In the genomic region with DNA sequence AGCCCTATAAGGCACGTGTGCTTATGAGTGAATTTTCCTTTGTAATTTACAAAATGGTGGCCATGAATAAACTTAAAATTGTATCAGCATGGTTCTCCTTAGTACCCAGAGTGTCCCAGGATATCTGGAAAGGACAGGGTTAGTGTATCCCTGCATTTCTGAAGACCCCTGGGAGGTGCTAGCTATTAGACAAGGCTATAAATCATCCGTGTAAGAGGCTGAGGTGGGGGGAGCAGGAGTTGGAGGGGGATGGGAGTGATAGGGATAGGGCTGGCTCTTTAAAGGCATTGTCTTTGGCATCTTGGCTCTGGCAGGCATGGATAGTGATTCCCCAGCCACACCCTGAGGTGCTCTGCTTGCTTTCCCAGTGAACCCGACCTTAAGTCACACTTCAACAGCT, we compare ENCODE assay signal across 29 mouse cellular contexts. TPM values are rescaled to one million over a fixed set of nuclear protein-coding genes. Genes with fewer than 3 reads are reported as not detected.
DNase-seq lines count a peak whose midpoint lies in the region; ATAC-seq lines count a peak whose summit lies in the region.
"Had no signal": no experiment of that assay in that cellular context is flagged by ENCODE, and none has a peak within 500 bp of the region (broad histone marks: within the 10 kb centered on the region; RNA-seq: fewer than 3 reads in every experiment).

No protein-coding gene starts in this region.

- H3K4me2 ChIP-seq in kidney, embryonic 16.5 days (replicated peaks; ENCODE audit: low read depth, low read length): no peak overlapping the region
- H3K4me2 ChIP-seq in hindbrain, embryonic 15.5 days: no peak overlapping the region
- no peak overlapping the region for H3K4me2 ChIP-seq in neural tube, embryonic 13.5 days
- H3K4me2 ChIP-seq: embryonic facial prominence, embryonic 15.5 days; heart, embryonic 13.5 days; limb, embryonic 15.5 days; midbrain, embryonic 12.5 days had no signal

- H3K9me3 ChIP-seq in kidney, embryonic 16.5 days (ENCODE audit: low read length): no peaks in the 10 kb centered on the region
- H3K9me3 ChIP-seq in hindbrain, embryonic 15.5 days: no peaks in the 10 kb centered on the region
- no peaks in the 10 kb centered on the region for H3K9me3 ChIP-seq in neural tube, embryonic 13.5 days
- H3K9me3 ChIP-seq: embryonic facial prominence, embryonic 15.5 days; heart, embryonic 13.5 days; limb, embryonic 15.5 days; midbrain, embryonic 12.5 days had no signal

- 0 out of 2 replicates have a peak, but pooled peaks have one; percentile 29 for ATAC-seq in kidney, embryonic 16.5 days (ENCODE audit: low FRiP score, low TSS enrichment)
- ATAC-seq in hindbrain, embryonic 15.5 days (ENCODE audit: low FRiP score, low read depth): peak; percentile 17; the same call in 1 of the 2 replicates
- ATAC-seq in neural tube, embryonic 13.5 days (ENCODE audit: low read depth): peak; percentile 32
- no peak for ATAC-seq in megakaryocyte, adult 5-6 weeks (ENCODE audit: poor library complexity, severe bottlenecking)
- ATAC-seq: activated CD4-positive, CD25-positive, alpha-beta regulatory T cell, adult 4 months; forebrain, embryonic 14.5 days had no signal

- no peaks in the 10 kb centered on the region for H3K27me3 ChIP-seq in kidney, embryonic 16.5 days (ENCODE audit: insufficient read depth, low read length)
- no peaks in the 10 kb centered on the region for H3K27me3 ChIP-seq in hindbrain, embryonic 15.5 days
- H3K27me3 ChIP-seq in neural tube, embryonic 13.5 days: no peaks in the 10 kb centered on the region
- H3K27me3 ChIP-seq: embryonic facial prominence, embryonic 15.5 days; heart, embryonic 13.5 days; limb, embryonic 15.5 days; midbrain, embryonic 12.5 days had no signal

- peaks cover 7% of the 10 kb centered on the region for H3K36me3 ChIP-seq in kidney, embryonic 16.5 days (ENCODE audit: insufficient read depth, low read length)
- H3K36me3 ChIP-seq in hindbrain, embryonic 15.5 days: no peaks in the 10 kb centered on the region; the same call in 1 of the 2 replicates
- H3K36me3 ChIP-seq in neural tube, embryonic 13.5 days: 0 out of 2 replicates have a peak, but pooled peaks cover 12% of the 10 kb centered on the region

- 37% methylated on average over 3 of the region's 3 CpGs for WGBS in kidney, embryonic 16.5 days
- 31% methylated on average over 3 of the region's 3 CpGs for WGBS in hindbrain, embryonic 15.5 days
- WGBS in neural tube, embryonic 13.5 days: 33% methylated on average over 3 of the region's 3 CpGs

- peak; percentile 41 for DNase-seq in embryo, embryonic 11 days
- DNase-seq in embryo, embryonic 10.5 days (ENCODE audit: low spot score): no peak
- no peak for DNase-seq in kidney, adult 8-10 months
- no peak for DNase-seq in right cerebral cortex, postnatal 25 days
- DNase-seq: adrenal gland, adult 8-10 months; cerebellum, adult 11-12 months; cerebellum, postnatal 14 days; gastrocnemius, postnatal 10 days; heart, postnatal 14 days; kidney, adult 2 months; kidney, postnatal 4 days; lung, postnatal 4 days; right cerebral cortex, postnatal 14 days; spleen, adult 18-20 months; thymus, postnatal 14 days had no signal

- no peak overlapping the region for H3K4me3 ChIP-seq in kidney, embryonic 16.5 days (ENCODE audit: low read length)
- H3K4me3 ChIP-seq in hindbrain, embryonic 15.5 days: no peak overlapping the region
- no peak overlapping the region for H3K4me3 ChIP-seq in neural tube, embryonic 13.5 days
- H3K4me3 ChIP-seq: embryonic facial prominence, embryonic 15.5 days; heart, embryonic 13.5 days; limb, embryonic 15.5 days; midbrain, embryonic 12.5 days had no signal

- no peak overlapping the region for H3K27ac ChIP-seq in kidney, embryonic 16.5 days (ENCODE audit: low read length)
- no peak overlapping the region; the same call in 1 of the 2 replicates for H3K27ac ChIP-seq in hindbrain, embryonic 15.5 days (replicated peaks)
- H3K27ac ChIP-seq in neural tube, embryonic 13.5 days (replicated peaks): peak overlapping the region; percentile 74
- H3K27ac ChIP-seq: embryonic facial prominence, embryonic 15.5 days; heart, embryonic 13.5 days; limb, embryonic 15.5 days had no signal

- H3K4me1 ChIP-seq in kidney, embryonic 16.5 days (ENCODE audit: insufficient read depth, low read length): peaks cover 43% of the 10 kb centered on the region
- peaks cover 64% of the 10 kb centered on the region for H3K4me1 ChIP-seq in hindbrain, embryonic 15.5 days (replicated peaks)
- H3K4me1 ChIP-seq in neural tube, embryonic 13.5 days (replicated peaks): peaks cover 85% of the 10 kb centered on the region

- no peak overlapping the region for H3K9ac ChIP-seq in kidney, embryonic 16.5 days (replicated peaks; ENCODE audit: low read length)
- no peak overlapping the region for H3K9ac ChIP-seq in hindbrain, embryonic 15.5 days
- H3K9ac ChIP-seq in neural tube, embryonic 13.5 days: 0 out of 2 replicates have a peak overlapping the region, but pooled peaks have one; percentile 27
- H3K9ac ChIP-seq: embryonic facial prominence, embryonic 15.5 days; heart, embryonic 13.5 days; limb, embryonic 15.5 days; midbrain, embryonic 12.5 days had no signal

RNA-seq across cellular contexts. Expression of a gene that starts 27.3 kb away (rescaled TPM):
- 18.2 and 24.2 TPM in 2 replicates for polyA plus RNA-seq in kidney, embryonic 16.5 days (2015; fragmentation: Nextera tagmentation; extraction: Ambion mirVana)
- polyA plus RNA-seq in hindbrain, embryonic 15.5 days (2015; fragmentation: Nextera tagmentation; extraction: Ambion mirVana): 15.9 and 18.4 TPM in 2 replicates
- 13.3 and 15.1 TPM in 2 replicates for polyA plus RNA-seq in neural tube, embryonic 13.5 days (2015; fragmentation: Nextera tagmentation; extraction: Ambion mirVana)
- total RNA-seq in megakaryocyte, adult 5-6 weeks (2015): 11.2 and 14.3 TPM in 2 replicates
- 85.1 and 86.5 TPM in 2 replicates for total RNA-seq in megakaryocyte, adult 5-6 weeks (2017)

RNA-seq across cellular contexts. Expression of a gene that starts 45.4 kb away (rescaled TPM):
- polyA plus RNA-seq in kidney, embryonic 16.5 days (2015; fragmentation: Nextera tagmentation; extraction: Ambion mirVana): not detected in 2 replicates
- polyA plus RNA-seq in hindbrain, embryonic 15.5 days (2015; fragmentation: Nextera tagmentation; extraction: Ambion mirVana): not detected in 2 replicates
- polyA plus RNA-seq in neural tube, embryonic 13.5 days (2015; fragmentation: Nextera tagmentation; extraction: Ambion mirVana): not detected in 2 replicates
- total RNA-seq in megakaryocyte, adult 5-6 weeks (2015): not detected in 2 replicates
- not detected in 2 replicates for total RNA-seq in megakaryocyte, adult 5-6 weeks (2017)
- total RNA-seq: gastrocnemius, postnatal 10 days; granulocyte monocyte progenitor cell, adult 5-6 weeks; heart, postnatal 14 days; left cerebral cortex, postnatal 14 days had no signal
- polyA plus RNA-seq: activated CD4-positive, CD25-positive, alpha-beta regulatory T cell, adult 4 months; embryonic facial prominence, embryonic 15.5 days; forebrain, embryonic 14.5 days; heart, embryonic 13.5 days; kidney, adult 2 months; limb, embryonic 15.5 days; liver, embryonic 16.5 days; lung, embryonic 16.5 days; midbrain, embryonic 12.5 days had no signal
